Mouse (Mus musculus): ENCODE measurements at regions not wholly inside any gene's neighbourhood (a gene's known extent, or its start where the extent isn't known, plus 50 kb on each side); places are given as distances from the start of the nearest gene placed in this dataset.

- DNase-seq, result no peak
Measured at GRCm38 (mm10) chr13:99630356-99630755, 114.0 kb upstream of the Map1b start.

GRCm38 (mm10) chr13:99625196-99625595 is 108.9 kb upstream of the Map1b start:
- DNase-seq, result no peak

GRCm38 (mm10) chr13:99618332-99618731 is 102.0 kb upstream of the Map1b start:
- no peak for DNase-seq

GRCm38 (mm10) chr13:99617457-99617856 is 101.1 kb upstream of the Map1b start:
- DNase-seq, result no peak

GRCm38 (mm10) chr13:99611715-99612494 is 95.6 kb upstream of the Map1b start:
- DNase-seq, result no peak

- DNase-seq, result peak in 1 of 2 experiments; percentile 15
Measured at GRCm38 (mm10) chr13:99610498-99610897, 94.2 kb upstream of the Map1b start.

GRCm38 (mm10) chr13:99609151-99610146 is 93.1 kb upstream of the Map1b start:
- DNase-seq, result no peak

GRCm38 (mm10) chr13:99608591-99608990 is 92.3 kb upstream of the Map1b start:
- no peak for DNase-seq

- DNase-seq, result no peak
Measured at GRCm38 (mm10) chr13:99607208-99607607, 90.9 kb upstream of the Map1b start.

- peak in 1 of 2 experiments; percentile 31 for DNase-seq
Measured at GRCm38 (mm10) chr13:99606606-99606990, 90.3 kb upstream of the Map1b start.

- DNase-seq, result no peak
Measured at GRCm38 (mm10) chr13:99605866-99606605, 89.7 kb upstream of the Map1b start.

GRCm38 (mm10) chr13:99597891-99598290 is 81.6 kb upstream of the Map1b start:
- DNase-seq, result no peak

- DNase-seq, result no peak
Measured at GRCm38 (mm10) chr13:99593846-99594813, 77.8 kb upstream of the Map1b start.

GRCm38 (mm10) chr13:99593243-99593635 is 76.9 kb upstream of the Map1b start:
- no peak for DNase-seq

- DNase-seq, result peak; percentile 51 to 72
Measured at GRCm38 (mm10) chr13:99592596-99593242, 76.4 kb upstream of the Map1b start.

- no peak for DNase-seq
Measured at GRCm38 (mm10) chr13:99588646-99589045, 72.3 kb upstream of the Map1b start.

- no peak for DNase-seq
Measured at GRCm38 (mm10) chr13:99583841-99584240, 67.5 kb upstream of the Map1b start.

- DNase-seq, result no peak
Measured at GRCm38 (mm10) chr13:99580296-99580695, 64.0 kb upstream of the Map1b start.

- DNase-seq, result no peak
Measured at GRCm38 (mm10) chr13:99579596-99580175, 63.3 kb upstream of the Map1b start.

GRCm38 (mm10) chr13:99577686-99578085 is 61.3 kb upstream of the Map1b start:
- DNase-seq, result no peak

- DNase-seq, result no peak
Measured at GRCm38 (mm10) chr13:99573021-99573420, 56.7 kb upstream of the Map1b start.
